In the genomic region with DNA sequence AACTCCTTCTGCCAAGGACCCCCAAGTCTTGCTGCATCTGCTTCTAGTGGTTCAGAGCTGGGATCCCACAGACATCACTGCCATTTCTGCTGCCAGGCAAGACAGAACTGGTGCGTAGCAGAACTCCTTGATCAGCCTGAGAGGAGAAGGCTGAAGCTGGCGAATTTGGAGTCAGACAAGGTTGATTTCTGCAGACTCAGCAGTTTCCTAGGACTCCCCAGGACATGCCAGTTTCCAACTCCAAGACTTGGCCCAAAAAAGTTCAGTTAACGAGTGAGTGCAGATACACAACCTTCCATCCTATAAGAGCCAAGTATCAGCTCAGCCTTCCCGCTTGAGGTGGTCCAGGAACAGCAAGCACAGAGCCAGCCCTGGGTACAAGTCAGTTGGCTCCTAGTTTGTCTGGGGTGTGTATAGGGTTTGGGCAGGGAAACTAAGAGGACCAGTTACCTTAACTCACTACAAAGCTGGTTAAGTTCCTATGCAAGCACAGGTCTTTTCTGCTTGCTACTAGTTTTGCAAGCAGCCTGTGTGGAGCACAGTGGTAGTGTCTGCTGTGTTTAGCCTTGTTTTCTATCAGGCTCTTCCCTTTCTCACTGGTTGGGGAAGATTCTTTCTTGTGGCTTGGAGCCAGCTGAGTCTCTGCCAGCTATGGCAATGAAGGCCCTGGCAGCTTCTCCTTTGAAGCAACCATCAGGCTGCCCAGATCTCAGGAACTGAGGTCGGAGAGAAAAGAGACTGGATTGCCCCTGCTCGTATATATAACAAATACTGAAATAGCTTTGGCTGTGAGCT, we compare ENCODE assay signal across 11 mouse cellular contexts.
DNase-seq lines count a peak whose midpoint lies in the region; ATAC-seq lines count a peak whose summit lies in the region.
"Had no signal": no experiment of that assay in that cellular context is flagged by ENCODE, and none has a peak within 500 bp of the region (broad histone marks: within the 10 kb centered on the region; RNA-seq: fewer than 3 reads in every experiment).

No protein-coding gene starts in this region.

- H3K9me3 ChIP-seq in hindbrain, embryonic 16.5 days (ENCODE audit: control insufficient read depth, low read length): no peaks in the 10 kb centered on the region
- no peaks in the 10 kb centered on the region for H3K9me3 ChIP-seq in hindbrain, embryonic 11.5 days (ENCODE audit: control insufficient read depth, low read length)
- H3K9me3 ChIP-seq: embryonic facial prominence, embryonic 13.5 days had no signal

- peak; percentile 72; the same call in 1 of the 2 replicates for ATAC-seq in hindbrain, embryonic 16.5 days
- no peak for ATAC-seq in hindbrain, embryonic 11.5 days (ENCODE audit: low FRiP score)
- ATAC-seq in erythroblast, adult 5-6 weeks (replicated peaks; ENCODE audit: low FRiP score, poor library complexity, severe bottlenecking): no peak

- no peaks in the 10 kb centered on the region for H3K27me3 ChIP-seq in hindbrain, embryonic 16.5 days (replicated peaks; ENCODE audit: control insufficient read depth, insufficient read depth, low read length)
- H3K27me3 ChIP-seq in hindbrain, embryonic 11.5 days (ENCODE audit: control insufficient read depth, insufficient read depth, low read length): no peaks in the 10 kb centered on the region
- H3K27me3 ChIP-seq: embryonic facial prominence, embryonic 13.5 days had no signal

- H3K27ac ChIP-seq in hindbrain, embryonic 16.5 days (ENCODE audit: low read depth, low read length): no peak overlapping the region
- H3K27ac ChIP-seq in hindbrain, embryonic 11.5 days (ENCODE audit: low read depth, low read length): no peak overlapping the region
- H3K27ac ChIP-seq: embryonic facial prominence, embryonic 13.5 days; kidney, postnatal 0 days had no signal

- H3K9ac ChIP-seq in hindbrain, embryonic 16.5 days (ENCODE audit: low read depth, low read length): no peak overlapping the region
- H3K9ac ChIP-seq in hindbrain, embryonic 11.5 days (ENCODE audit: low read depth, low read length): no peak overlapping the region
- H3K9ac ChIP-seq: embryonic facial prominence, embryonic 13.5 days had no signal

- DNase-seq in hindbrain, embryonic 11.5 days (ENCODE audit: low spot score): no peak
- peak; percentile 83 for DNase-seq in adrenal gland, postnatal 14 days
- peak; percentile 39 to 42 for DNase-seq in frontal cortex, postnatal 10 days (ENCODE audit: low spot score in 2 of 2)
- DNase-seq in layer of hippocampus, adult 9-11 months: peak; percentile 57
- DNase-seq in right cerebral cortex, postnatal 25 days: peak; percentile 23
- no peak for DNase-seq in thymus, postnatal 25 days

- no peak overlapping the region for H3K4me3 ChIP-seq in hindbrain, embryonic 16.5 days (ENCODE audit: low read length)
- H3K4me3 ChIP-seq in hindbrain, embryonic 11.5 days (ENCODE audit: low read depth, low read length): no peak overlapping the region
- H3K4me3 ChIP-seq: embryonic facial prominence, embryonic 13.5 days; myocyte had no signal

- no peaks in the 10 kb centered on the region for H3K36me3 ChIP-seq in hindbrain, embryonic 16.5 days (ENCODE audit: control insufficient read depth, insufficient read depth, low read length)
- no peaks in the 10 kb centered on the region for H3K36me3 ChIP-seq in hindbrain, embryonic 11.5 days (ENCODE audit: control insufficient read depth, insufficient read depth, low read length)
- H3K36me3 ChIP-seq: embryonic facial prominence, embryonic 13.5 days had no signal

- 65% methylated on average over 6 of the region's 6 CpGs for WGBS in hindbrain, embryonic 16.5 days
- WGBS in hindbrain, embryonic 11.5 days: 85% methylated on average over 6 of the region's 6 CpGs

- H3K4me1 ChIP-seq in hindbrain, embryonic 16.5 days (ENCODE audit: control insufficient read depth, insufficient read depth, low read depth, low read length): no peaks in the 10 kb centered on the region
- no peaks in the 10 kb centered on the region for H3K4me1 ChIP-seq in hindbrain, embryonic 11.5 days (replicated peaks; ENCODE audit: control insufficient read depth, insufficient read depth, low read length)
- H3K4me1 ChIP-seq: embryonic facial prominence, embryonic 13.5 days had no signal

- no peak overlapping the region for H3K4me2 ChIP-seq in hindbrain, embryonic 16.5 days (ENCODE audit: low read length)
- H3K4me2 ChIP-seq in hindbrain, embryonic 11.5 days (replicated peaks; ENCODE audit: low read depth, low read length): no peak overlapping the region
- H3K4me2 ChIP-seq: embryonic facial prominence, embryonic 13.5 days had no signal

Comparison
In these comparisons a context has a peak if more than half of its experiments do, and no peak if none do; other contexts are left out.
1. DNase-seq: peak in adrenal gland, postnatal 14 days (single experiment), frontal cortex, postnatal 10 days (2 of 2), layer of hippocampus, adult 9-11 months (single experiment) and right cerebral cortex, postnatal 25 days (single experiment); none in hindbrain, embryonic 11.5 days (single experiment) and thymus, postnatal 25 days (single experiment).